Mouse (Mus musculus): ENCODE results near the gene Gm49673.
"Not testable (repeated sequence)": the region's sequence is repeated elsewhere in the genome, so short reads cannot be mapped to it uniquely, and the experiment has no call there.

DNA sequence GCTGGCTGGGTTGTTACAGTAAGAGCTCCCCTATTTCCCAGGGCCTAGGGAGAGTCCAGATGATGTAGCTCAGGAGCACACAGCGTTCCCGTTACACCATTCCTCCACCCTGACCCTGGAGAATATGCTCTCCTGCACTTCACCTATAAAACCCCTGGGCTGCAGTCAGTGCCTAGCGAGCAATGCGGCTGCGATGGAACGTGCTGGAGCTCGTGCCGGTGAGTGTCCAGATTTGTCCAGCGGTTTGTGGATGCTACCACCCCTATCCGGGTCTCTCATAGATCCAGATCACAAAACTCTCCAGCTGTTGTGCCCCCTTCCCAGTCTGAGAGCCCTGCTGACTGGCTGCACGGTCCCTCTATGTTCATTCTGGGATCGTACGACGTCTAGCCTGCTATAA is 56.3 kb downstream of the Gm49673 start:
- not testable (repeated sequence) for TF ChIP-seq MAFK (IDR thresholded peaks at IDR 0.05; ENCODE audit: insufficient read depth, low read depth, low read length); HCFC1 (IDR thresholded peaks at IDR 0.05; ENCODE audit: borderline replicate concordance, insufficient read depth, low read length); ZC3H11A (IDR thresholded peaks at IDR 0.05; ENCODE audit: borderline replicate concordance, low read depth, low read length); CHD2 (IDR thresholded peaks at IDR 0.05; ENCODE audit: low read depth, low read length); ZNF384 (IDR thresholded peaks at IDR 0.05; ENCODE audit: low read depth, low read length)
